Mouse (Mus musculus): ENCODE data around the gene Otulinl.
"Not testable (repeated sequence)": the region's sequence is repeated elsewhere in the genome, so short reads cannot be mapped to it uniquely, and the experiment has no call there.

Otulinl gene

DNA sequence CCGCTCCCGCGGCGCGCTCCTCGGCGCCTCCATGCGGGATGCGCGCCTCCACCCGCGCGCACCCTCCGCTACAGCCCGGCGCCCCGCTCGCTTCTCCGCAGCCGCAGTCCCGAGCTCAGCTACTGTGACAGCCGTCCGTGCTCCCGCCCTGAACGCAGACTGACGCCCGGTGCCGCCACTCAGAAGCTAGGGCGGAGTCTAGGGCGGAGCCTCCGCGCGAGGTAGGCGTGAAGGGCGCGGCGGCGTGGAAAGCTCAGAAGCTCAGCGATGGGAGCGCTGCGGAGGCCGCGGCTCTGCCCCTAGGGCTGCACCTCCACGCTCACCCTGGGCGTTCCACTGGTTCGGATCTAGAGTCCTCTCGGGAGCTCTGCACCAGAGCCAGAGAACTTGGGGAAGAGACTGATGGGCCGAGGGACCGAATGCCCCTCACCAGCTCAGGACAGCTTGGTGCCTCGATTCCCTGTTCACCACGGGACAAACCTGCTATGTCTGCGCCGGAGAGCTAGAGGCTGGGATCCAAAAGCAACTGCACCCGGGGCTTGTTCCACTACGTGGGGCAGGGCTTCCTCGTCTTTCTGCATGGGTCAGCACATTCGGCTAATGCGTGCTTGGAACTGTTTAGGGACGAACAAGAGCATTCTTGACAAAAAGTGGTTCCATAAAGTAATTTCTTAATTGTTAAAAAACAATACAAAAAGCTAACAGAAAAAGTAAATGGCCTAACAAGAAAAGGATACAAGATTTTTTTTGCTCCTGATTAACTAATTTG lies at the start of gene Otulinl:
Gene Otulinl (minus strand): TSS at position 161 of the 769 bp plus-strand sequence.
- DNase-seq (ENCODE audit: low spot score in 2 of 2), result peak; percentile 95

GRCm38 (mm10) chr15:27726228-27726627 lies 44.8 kb upstream of the Otulinl start:
- DNase-seq (ENCODE audit: low spot score in 2 of 2), result no peak

GRCm38 (mm10) chr15:27724796-27725680 lies 43.7 kb upstream of the Otulinl start:
- DNase-seq (ENCODE audit: low spot score in 2 of 2), result no peak

- no peak for DNase-seq (ENCODE audit: low spot score in 2 of 2)
Observed at GRCm38 (mm10) chr15:27724298-27724697, 42.9 kb upstream of the Otulinl start.

DNA sequence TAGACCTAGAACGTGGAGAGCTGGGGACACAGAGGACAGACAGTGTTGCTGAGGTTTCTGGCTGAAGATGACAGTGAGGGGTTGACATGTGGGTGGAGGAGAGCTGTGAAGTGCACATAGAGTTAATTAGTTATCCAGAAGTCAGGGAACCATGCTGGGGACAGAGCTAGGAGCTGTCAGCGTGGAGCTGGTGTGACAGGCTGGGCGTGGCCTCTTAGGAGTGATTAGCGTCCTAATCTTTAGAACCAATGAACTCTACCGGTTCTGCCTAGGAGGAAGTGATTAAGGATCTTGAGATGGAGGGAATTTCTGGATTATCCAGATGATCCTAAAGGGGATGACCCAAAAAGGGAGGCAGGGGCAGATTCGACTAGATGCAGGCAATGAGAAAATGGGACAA lies 42.4 kb upstream of the Otulinl start:
- no peak for DNase-seq (ENCODE audit: low spot score in 2 of 2)

GRCm38 (mm10) chr15:27720297-27720696 lies 38.9 kb upstream of the Otulinl start:
- not testable (repeated sequence) for DNase-seq (ENCODE audit: low spot score in 2 of 2)

DNA sequence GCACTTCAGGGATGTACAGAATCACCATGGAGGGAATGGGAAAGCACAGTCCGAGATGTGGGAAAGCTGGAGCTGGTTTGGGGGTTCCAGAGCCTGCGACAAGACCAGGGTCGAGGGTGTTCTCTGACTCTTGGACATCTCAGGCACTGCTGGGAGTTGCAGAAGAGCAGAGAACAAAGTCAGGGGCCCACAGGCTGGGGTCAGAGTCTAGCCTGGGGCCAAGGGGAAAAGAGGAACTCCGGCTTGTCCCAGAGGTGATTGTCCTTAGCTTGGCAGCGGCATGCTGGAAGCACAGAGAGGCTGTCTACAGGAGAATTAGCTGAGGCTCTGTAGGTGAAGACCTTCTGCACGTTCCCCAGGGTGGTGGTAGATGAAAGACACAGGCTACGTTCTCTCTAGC lies 37.3 kb upstream of the Otulinl start:
- no peak for DNase-seq (ENCODE audit: low spot score in 2 of 2)

GRCm38 (mm10) chr15:27715331-27715730 lies 34.0 kb upstream of the Otulinl start:
- peak in 1 of 2 experiments; percentile 13 for DNase-seq (ENCODE audit: low spot score in 2 of 2)

DNA sequence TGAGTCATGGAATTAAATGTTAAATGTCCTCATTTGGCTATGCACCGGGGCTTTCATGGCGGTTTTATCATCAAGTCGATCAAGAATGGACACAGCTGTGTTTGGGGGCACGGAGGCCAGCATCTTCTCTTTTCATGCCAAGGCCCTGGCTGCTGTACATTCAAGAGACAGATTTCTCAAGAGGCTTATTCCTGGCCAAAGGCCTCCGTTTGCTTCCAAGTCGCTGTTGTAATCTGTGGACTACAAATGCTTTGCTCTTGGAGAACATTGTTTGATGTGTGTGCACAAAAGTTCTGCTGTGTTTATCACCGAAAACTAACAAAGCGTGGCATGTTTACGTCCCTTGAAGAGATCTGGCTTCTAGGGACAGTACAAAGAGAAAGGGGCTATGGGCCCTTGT lies 29.3 kb upstream of the Otulinl start:
- peak; percentile 36 to 66 for DNase-seq (ENCODE audit: low spot score in 2 of 2)

GRCm38 (mm10) chr15:27708968-27709612 lies 27.7 kb upstream of the Otulinl start:
- no peak for DNase-seq (ENCODE audit: low spot score in 2 of 2)

- DNase-seq (ENCODE audit: low spot score in 2 of 2), result no peak
Observed at GRCm38 (mm10) chr15:27708499-27708898, 27.1 kb upstream of the Otulinl start.

DNA sequence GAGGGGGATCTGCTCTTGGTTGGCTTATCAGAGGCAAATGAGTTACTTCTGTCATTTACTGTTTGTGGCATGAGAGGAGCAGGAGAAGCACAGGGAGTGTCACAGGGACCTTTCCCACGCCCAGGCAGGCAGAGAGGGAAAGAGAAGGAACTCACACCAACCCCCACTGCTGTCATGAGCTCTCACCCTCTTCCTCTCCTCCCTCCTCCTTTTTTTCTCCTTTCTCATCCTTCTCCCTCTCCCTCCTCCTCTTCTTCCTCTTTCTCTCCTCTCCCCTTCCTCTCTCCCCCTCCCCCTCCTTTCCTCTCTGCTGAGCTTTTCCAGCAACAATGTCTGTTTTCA lies 21.6 kb upstream of the Otulinl start:
- no peak for DNase-seq (ENCODE audit: low spot score in 2 of 2)

DNA sequence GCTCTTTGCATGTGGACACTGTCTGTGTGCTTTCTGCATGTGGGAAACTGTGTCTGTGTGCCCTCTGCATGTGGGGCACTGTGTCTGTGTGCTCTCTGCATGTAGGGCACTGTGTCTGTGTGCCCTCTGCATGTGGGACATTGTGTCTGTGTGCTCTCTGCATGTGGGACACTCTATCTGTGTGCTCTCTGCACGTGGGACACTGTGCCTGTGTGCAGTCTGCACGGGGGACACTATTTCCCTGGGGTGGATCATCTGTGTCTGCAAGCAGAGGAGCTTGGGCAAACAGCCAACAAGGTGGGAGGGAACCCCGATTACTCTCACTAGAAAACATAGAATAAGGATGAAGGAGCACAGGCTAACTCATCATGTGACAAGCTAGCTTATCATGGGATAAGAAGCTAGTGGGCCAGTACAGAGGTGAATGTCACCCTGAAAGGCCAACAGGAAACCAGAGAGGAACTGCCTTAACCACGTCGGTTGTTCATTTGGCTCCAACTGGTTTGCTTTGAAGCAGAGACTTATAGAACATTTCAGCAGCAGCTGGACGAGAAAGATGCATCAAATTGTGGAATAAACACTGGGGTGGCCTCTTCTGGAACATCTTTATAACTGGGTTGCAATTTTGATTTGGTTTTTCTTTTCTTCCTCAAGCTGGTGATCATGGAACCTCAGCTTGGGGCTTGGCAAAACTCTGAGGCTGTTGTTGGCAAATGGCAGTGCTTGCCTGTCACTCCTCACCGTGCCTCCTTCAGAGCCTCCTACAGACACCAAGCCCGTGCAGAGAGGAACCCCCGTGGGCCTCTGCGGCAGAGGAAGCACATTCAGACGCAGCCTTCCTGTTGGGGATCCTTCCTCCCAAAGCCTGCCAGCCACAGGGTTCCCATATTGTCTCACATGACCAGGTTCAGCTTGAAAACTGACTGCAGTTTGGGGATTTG lies 20.9 kb upstream of the Otulinl start:
- DNase-seq (ENCODE audit: low spot score in 2 of 2), result no peak

DNA sequence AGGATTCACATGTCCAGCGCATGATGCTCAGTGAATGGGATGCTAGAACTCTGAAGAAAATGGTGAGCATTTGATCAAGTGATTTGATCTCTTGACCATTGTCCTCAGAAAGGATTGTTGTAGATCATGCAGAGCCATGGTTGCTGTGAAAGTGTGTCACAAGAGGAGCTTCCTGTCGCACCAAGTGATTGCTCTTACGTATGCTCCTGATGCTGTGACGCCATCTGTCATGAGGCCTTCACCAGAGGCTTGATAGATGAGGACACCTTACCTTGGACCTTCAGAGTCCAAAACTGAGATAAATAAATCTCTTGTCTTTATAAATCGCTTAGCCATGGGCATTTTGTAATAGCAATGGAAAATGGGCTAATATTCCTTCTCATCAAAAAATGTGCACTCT lies 16.3 kb upstream of the Otulinl start:
- DNase-seq (ENCODE audit: low spot score in 2 of 2), result no peak

GRCm38 (mm10) chr15:27693235-27693634 lies 11.9 kb upstream of the Otulinl start:
- DNase-seq (ENCODE audit: low spot score in 2 of 2), result no peak

DNA sequence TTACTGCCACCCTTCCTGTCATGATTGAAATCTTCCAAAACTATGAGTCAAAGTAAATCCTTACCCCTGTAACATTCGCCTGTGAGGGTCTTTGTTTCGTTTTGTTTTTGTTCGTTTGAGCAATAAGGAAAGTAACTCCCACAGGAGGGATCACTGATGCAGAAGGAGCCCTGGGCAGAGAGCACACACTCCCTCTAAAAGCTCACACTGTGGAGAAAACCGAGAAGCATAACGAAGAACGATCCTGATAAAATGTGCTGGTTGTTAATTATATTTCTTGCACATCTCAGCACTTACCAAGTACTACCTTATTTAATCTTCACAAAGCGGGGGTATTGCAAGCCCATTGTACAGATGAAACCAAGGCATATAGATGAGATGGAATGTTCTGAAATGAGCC lies 10.8 kb upstream of the Otulinl start:
- DNase-seq (ENCODE audit: low spot score in 2 of 2), result no peak

DNA sequence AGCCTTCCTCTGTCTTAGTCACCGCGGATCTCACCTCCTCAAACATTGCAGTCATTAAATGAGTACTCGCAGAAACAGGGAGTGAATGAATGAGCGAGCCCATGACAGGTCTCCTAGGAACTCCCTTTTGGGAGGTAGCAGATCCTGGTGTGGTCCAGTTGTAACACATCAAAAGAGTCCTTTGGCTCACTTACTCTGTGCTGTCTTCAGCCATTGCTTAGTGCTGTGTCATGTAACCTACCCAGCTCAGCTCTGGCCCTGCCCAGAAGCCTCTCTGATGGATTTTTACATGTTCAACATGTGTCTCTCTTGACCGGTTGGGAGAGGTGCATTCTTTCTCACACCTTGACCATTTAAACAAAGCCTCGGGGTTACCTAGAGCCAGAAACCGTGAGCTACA lies 9.8 kb upstream of the Otulinl start:
- no peak for DNase-seq (ENCODE audit: low spot score in 2 of 2)

DNA sequence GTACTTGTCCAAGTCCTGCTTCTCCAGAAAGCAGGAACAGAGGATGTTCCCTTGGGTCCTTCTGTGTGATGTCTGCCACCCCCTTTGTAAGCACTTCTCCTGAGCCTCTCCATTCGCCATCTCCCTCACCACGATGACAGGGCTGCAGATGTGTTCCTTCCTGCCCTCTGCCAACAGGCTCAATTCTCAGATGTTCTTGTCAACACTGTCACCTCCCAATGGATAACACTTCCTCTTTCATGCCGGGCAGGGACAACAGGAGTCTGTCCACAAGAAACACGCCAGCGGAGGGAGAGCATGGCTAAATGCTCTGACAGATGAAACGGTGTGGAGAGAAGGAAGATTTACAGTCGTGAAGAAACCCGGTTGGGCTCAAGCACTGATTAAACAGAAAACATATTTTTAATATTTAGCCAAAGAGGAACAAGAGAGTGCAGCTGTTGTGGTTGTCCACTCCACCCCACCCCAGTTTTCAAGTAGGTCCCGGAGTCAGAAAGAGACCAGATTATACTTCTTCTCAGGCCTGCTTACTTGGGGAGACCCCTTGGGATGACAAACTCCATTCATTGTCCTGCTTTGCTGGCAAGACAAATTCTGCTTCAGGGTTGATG lies 6.8 kb upstream of the Otulinl start:
- no peak for DNase-seq (ENCODE audit: low spot score in 2 of 2)

GRCm38 (mm10) chr15:27684813-27685212 lies 3.4 kb upstream of the Otulinl start:
- DNase-seq (ENCODE audit: low spot score in 2 of 2), result no peak

- DNase-seq (ENCODE audit: low spot score in 2 of 2), result no peak
Observed at GRCm38 (mm10) chr15:27683206-27683605, 1.8 kb upstream of the Otulinl start.

DNA sequence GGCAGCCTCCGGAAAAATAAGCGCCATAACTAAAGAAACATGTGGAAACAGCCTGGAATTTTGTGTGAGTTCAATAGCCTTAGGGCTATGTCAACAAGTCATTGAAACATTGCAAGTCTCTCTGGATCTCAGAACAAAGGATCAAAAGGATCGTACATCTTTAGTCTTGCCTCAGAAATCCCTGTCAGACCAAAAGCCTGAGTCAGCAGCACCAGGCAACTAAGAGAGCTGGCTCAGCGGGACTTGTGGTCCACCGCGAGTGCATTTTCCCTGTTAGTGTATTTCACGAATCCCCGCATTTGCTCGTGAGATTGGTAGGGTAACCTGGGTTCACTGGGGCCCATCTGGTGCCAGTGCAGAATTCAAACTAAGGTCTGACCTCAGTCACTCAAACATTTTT lies 1.2 kb upstream of the Otulinl start:
- DNase-seq (ENCODE audit: low spot score in 2 of 2), result no peak
